Mouse (Mus musculus) heart, postnatal 25 days (tissue): ENCODE measurements around the gene Cda. TPM values are rescaled to one million over a fixed set of nuclear protein-coding genes. Genes with fewer than 3 reads are reported as not detected.

ENCODE experiments used
- DNase-seq: peaks from one replicate; pipeline ENCODE4 v3.0.0; 2022; ENCODE audit warnings: low spot score
- intact Hi-C: fragments of 180-260 bp; cut with DNase I; formaldehyde crosslinking; loops from one replicate; pipeline ENCODE4 v1.15.1; 2025
- total RNA-seq, 2 experiments: library from RNA; stranded (reverse); gene quantifications; 2 replicates each; pipeline ENCODE4 v1.2.3; 2021

Gene Cda
- total RNA-seq, 2 experiments from 2014 or later, result 1.3 to 1.8 TPM

- intact Hi-C loops, result no loop called here
Observed at GRCm38 (mm10) chr4:138315781-138316180, 52.0 kb downstream of the Cda start.

GRCm38 (mm10) chr4:138313795-138314194 is 54.0 kb downstream of the Cda start:
- intact Hi-C loops, result no loop called here
- no peak for DNase-seq

More at GRCm38 (mm10) chr4:138315781-138316180, 52.0 kb downstream of the Cda start:
- no peak for DNase-seq

GRCm38 (mm10) chr4:138313021-138313420 is 54.8 kb downstream of the Cda start:
- intact Hi-C loops, result no loop called here
- DNase-seq, result no peak

DNA sequence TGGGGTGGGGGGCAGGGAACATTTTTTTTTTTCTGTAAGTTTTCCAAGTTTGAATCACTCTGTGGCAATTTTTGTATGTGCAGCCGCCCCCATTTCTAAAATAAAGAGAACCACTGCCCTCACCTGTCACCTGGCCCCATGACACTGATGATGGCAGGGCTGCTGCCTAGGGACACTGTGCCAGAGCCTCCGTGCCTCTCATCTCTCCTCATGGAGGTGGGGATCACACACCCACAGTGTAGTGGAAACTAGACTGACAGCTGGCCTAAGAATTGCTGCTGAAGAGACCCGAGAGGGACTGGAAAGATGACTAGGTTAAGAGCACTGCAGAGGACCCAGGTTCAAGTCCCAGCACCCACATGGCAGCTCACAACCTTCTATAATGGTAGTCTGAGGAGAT is 55.7 kb downstream of the Cda start:
- intact Hi-C loops, result no loop called here
- no peak for DNase-seq

GRCm38 (mm10) chr4:138311595-138311994 is 56.2 kb downstream of the Cda start:
- no peak for DNase-seq
- intact Hi-C loops, result no loop called here

- intact Hi-C loops, result no loop called here
- DNase-seq, result no peak
Observed at GRCm38 (mm10) chr4:138310311-138310910, 57.4 kb downstream of the Cda start.

DNA sequence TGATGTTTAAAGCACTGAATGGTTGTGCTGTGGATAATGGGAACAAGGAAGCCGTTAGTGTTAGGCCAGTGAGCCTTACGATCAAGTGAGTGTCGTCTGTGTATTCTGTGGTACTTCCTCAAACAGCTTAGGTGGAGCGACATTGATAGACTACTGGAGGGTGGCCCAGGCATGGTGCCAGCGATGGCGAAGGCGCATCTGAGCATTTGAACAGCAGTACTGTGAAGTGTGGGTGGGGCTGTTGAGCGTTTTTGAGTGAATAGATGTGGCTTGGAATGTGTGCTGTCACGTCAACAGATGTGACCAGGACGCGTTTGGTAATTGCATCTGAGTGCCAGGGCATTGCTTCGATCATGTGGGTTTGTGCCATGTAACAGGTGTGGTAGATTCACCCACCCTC is 60.1 kb downstream of the Cda start:
- no peak for DNase-seq
- intact Hi-C loops, result no loop called here

- intact Hi-C loops, result no loop called here
- no peak for DNase-seq
Observed at GRCm38 (mm10) chr4:138307025-138307424, 60.8 kb downstream of the Cda start.

- intact Hi-C loops, result no loop called here
- peak; percentile 96 for DNase-seq
Observed at GRCm38 (mm10) chr4:138304340-138305104, 63.3 kb downstream of the Cda start, which contains the start of gene Ddost. Gene Ddost (plus strand): TSS chr4:138304730.

- DNase-seq, result no peak
- intact Hi-C loops, result no loop called here
Observed at GRCm38 (mm10) chr4:138303742-138304141, 64.0 kb downstream of the Cda start.

DNA sequence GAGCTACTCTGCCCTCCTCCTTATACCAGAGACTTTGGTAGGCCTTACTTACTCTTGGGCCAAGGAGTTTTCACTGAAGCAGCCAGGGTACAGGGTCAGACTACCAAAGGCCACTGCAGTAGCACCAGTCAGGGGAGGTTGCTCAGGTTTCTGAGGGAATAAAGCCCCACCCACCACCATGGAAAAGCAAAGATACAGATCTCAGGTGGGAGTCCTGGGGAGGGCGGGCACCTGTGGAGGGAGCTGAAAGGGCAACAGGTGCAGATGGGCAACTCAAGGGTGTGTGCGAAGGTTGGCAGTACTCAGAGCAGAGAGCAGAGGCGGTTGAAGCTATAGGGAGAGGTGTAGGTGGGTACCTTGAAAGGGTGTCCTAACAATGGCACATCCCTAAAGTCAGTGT is 64.8 kb downstream of the Cda start:
- intact Hi-C loops, result no loop called here
- DNase-seq, result no peak

- no peak for DNase-seq
Observed at GRCm38 (mm10) chr4:138301271-138301780, 66.5 kb downstream of the Cda start.

DNA sequence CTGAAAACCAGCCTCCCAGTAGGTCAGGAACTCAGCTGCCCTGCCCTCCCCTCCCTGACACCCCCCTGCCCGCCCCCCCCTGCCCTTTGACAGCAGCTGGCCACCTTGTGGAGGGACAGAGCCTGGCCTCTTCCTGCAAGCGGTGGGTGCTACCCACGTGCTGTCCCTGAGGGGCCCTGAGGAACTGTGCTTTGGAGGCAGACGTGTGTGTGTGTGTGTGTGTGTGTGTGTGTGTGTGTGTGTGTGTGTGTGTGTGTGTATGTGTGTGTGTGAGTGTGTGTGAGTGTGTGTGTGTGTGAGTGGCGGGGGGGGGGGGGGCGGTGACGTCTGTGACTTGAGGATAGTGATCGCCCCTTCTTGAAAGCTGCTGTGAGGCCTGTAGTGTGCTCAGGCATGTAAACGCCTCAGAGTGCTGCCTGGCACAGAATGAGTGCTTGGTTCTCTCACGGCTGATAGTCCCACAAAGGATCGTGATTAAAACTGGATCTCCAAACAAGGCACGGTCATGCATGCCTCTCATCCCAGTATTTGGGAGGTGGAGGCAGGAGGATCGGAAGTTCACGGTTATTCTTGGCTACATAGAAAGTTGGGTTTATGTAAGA is 73.7 kb downstream of the Cda start:
- intact Hi-C loops, result no loop called here
- no peak for DNase-seq

More at GRCm38 (mm10) chr4:138301271-138301780, 66.5 kb downstream of the Cda start:
- intact Hi-C loops, result no loop called here

DNA sequence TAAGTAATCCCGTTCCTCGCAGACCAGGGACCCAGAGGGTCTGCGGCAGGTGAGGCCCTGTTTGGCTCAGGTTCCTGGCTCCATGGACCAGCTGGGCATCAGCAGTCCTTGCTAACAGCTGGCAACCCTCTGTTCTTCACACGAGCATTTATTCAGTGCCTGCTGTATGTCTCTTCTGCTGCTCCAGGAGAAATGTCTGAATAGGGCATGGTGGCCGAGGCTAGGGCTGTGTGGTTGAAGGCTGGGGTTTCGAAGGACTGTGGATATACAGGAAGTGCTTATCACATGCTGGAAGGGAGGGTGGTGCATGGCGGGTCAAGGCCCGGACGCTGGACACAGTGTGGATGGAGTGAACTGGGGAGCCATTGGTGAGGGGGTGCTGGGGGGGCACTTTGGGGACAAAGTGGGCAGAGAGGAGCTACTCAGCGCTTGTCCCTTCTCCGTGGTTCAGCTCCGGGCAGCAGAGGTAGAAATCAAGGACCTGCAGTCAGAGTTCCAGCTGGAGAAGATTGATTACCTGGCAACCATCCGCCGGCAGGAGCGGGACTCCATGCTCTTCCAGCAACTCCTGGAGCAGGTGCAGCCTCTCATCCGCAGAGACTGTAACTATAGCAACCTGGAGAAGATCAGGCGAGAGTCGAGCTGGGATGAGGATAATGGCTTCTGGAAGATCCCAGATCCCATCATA is 74.4 kb downstream of the Cda start:
- intact Hi-C loops, result no loop called here
- no peak for DNase-seq

DNA sequence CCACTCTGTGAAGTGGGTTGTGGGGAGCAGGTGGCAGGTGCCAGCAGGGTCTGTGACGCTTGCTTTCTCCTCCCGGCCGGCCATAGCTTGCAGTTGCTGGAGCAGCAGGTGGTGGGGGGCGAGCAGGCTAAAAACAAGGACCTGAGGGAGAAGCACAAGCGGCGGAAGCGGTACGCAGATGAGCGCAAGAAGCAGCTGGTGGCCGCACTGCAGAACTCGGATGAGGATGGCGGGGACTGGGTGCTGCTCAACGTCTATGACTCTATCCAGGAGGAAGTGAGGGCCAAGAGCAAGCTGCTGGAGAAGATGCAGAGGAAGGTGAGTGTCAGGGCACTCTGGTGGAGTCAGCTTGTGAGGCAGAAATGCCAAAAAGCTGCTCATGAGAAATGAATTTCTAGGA is 75.8 kb downstream of the Cda start:
- DNase-seq, result no peak
- intact Hi-C loops, result no loop called here

GRCm38 (mm10) chr4:138288691-138289090 is 79.1 kb downstream of the Cda start:
- DNase-seq, result no peak
- intact Hi-C loops, result no loop called here
